Mouse (Mus musculus) CD8-positive naive resting alpha-beta T cell, adult 57 days (primary cell): ENCODE results near the gene Zfp444. TPM values are rescaled to one million over a fixed set of nuclear protein-coding genes. Genes with fewer than 3 reads are reported as not detected.

Source experiments
- total RNA-seq: library from RNA; stranded (reverse); gene quantifications from one replicate; pipeline ENCODE4 v1.2.4, GENCODE M21; 2023

The Zfp444 gene
- total RNA-seq: 34.4 TPM

GRCm38 (mm10) chr7:6172006-6172649 lies at the start of gene Zfp444:
Zfp444 (plus strand) TSS chr7:6172226.

DNA sequence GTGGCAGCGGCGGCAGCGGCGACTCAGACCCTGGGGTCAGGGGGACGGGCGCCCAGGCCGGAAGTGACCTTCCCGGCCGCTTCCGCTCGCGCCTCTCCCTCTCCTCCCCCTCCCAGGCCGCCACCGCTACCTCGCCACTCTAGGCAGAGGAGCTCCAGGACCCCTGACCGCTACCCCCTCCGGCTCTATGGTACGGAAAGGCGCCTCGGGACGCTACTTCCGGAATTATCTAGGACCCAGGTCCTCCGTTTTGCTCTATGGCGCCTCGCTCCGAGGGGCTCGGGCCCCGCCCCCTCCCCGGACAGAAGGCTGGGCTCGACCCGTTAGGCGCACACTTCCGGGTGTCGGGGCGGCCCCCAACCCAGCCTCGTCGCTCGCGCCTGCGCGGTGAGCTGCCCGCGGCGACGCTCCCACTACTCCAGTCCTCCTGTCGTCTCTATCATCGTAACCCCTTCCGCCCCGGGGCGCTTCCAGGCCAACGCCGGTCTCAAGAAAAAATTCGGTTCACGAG lies 16.1 kb upstream of the Zfp444 start, which contains the start of gene Zfp787:
Zfp787 (minus strand) TSS at position 97 of the 511 bp plus-strand sequence.

GRCm38 (mm10) chr7:6196790-6197189 lies 24.8 kb downstream of the Zfp444 start, which contains the start of gene Galp:
Galp (plus strand) TSS chr7:6197090.

GRCm38 (mm10) chr7:6221978-6222377 lies 50.0 kb downstream of the Zfp444 start, which contains the start of gene Zscan5b:
Zscan5b (plus strand) TSS chr7:6222278.

Other genes starting within 250 kb of the Zfp444 start
- not detected for gene Vmn1r65, start 161.2 kb upstream of the Zfp444 start, total RNA-seq
- not detected for gene Nlrp4c, start 127.1 kb upstream of the Zfp444 start, total RNA-seq
- 34.6 TPM for gene Zfp787, start 16.2 kb upstream of the Zfp444 start, total RNA-seq
- not detected for gene Galp, start 24.9 kb downstream of the Zfp444 start, total RNA-seq
- gene Zscan5b, start 50.1 kb downstream of the Zfp444 start, total RNA-seq: not detected
- gene Epp13, start 80.5 kb downstream of the Zfp444 start, total RNA-seq: not detected
- gene Zfp667, start 114.4 kb downstream of the Zfp444 start, total RNA-seq: 4.8 TPM
- 0.70 TPM for gene Zfp583, start 159.1 kb downstream of the Zfp444 start, total RNA-seq
- gene Gm3854, start 171.5 kb downstream of the Zfp444 start, total RNA-seq: 0.55 TPM
- 2.1 TPM for gene Zfp78, start 191.1 kb downstream of the Zfp444 start, total RNA-seq
- gene Zfp28, start 211.1 kb downstream of the Zfp444 start, total RNA-seq: 5.7 TPM
- gene Smim17, start 226.5 kb downstream of the Zfp444 start, total RNA-seq: not detected
- gene Gm20715, start 238.1 kb downstream of the Zfp444 start, total RNA-seq: not detected